Mouse (Mus musculus): Measurements from ENCODE around the gene Hc. TPM values are rescaled to one million over a fixed set of nuclear protein-coding genes. Genes with fewer than 3 reads are reported as not detected.

The Hc gene
- polyA plus RNA-seq, 1 experiment from 2014 or later: 1.1 TPM

- 83% methylated on average over 1 of the region's 1 CpGs for WGBS
- Histone ChIP-seq H3K4me2 (ENCODE audit: low read length) (no peak overlapping the region), H3K9me3 (replicated peaks; ENCODE audit: control insufficient read depth, low read length, poor library complexity, severe bottlenecking) (no peaks in the 10 kb centered on the region), H3K27me3 (ENCODE audit: control insufficient read depth, insufficient read depth, low read depth, low read length) (no peaks in the 10 kb centered on the region), H3K36me3 (ENCODE audit: control insufficient read depth, insufficient read depth, low read length) (no peaks in the 10 kb centered on the region), H3K27ac (ENCODE audit: low read length) (no peak overlapping the region), H3K4me1 (ENCODE audit: control insufficient read depth, insufficient read depth, low read length) (peaks cover 16% of the 10 kb centered on the region), H3K4me3 (ENCODE audit: low read depth, low read length) (no peak overlapping the region), H3K9ac (ENCODE audit: low read depth, low read length) (no peak overlapping the region)
- ATAC-seq: no peak
These were observed 71.5 kb downstream of the Hc start for GRCm38 (mm10) chr2:34989749-34990148.

GRCm38 (mm10) chr2:34987595-34987994 lies 73.6 kb downstream of the Hc start:
- Histone ChIP-seq H3K36me3 (ENCODE audit: control insufficient read depth, insufficient read depth, low read length) (no peaks in the 10 kb centered on the region), H3K27ac (ENCODE audit: low read length) (no peak overlapping the region), H3K9me3 (replicated peaks; ENCODE audit: control insufficient read depth, low read length, poor library complexity, severe bottlenecking) (no peaks in the 10 kb centered on the region), H3K4me3 (ENCODE audit: low read depth, low read length) (no peak overlapping the region), H3K27me3 (ENCODE audit: control insufficient read depth, insufficient read depth, low read depth, low read length) (no peaks in the 10 kb centered on the region), H3K4me2 (ENCODE audit: low read length) (no peak overlapping the region), H3K9ac (ENCODE audit: low read depth, low read length) (no peak overlapping the region), H3K4me1 (ENCODE audit: control insufficient read depth, insufficient read depth, low read length) (peaks cover 1% of the 10 kb centered on the region)
- 83% methylated on average over 1 of the region's 1 CpGs for WGBS
- ATAC-seq: no peak

- no peaks in the 10 kb centered on the region for H3K4me1 ChIP-seq (ENCODE audit: control insufficient read depth, insufficient read depth, low read length)
- no peak overlapping the region for H3K27ac ChIP-seq (ENCODE audit: low read length)
- H3K9me3 ChIP-seq (replicated peaks; ENCODE audit: control insufficient read depth, low read length, poor library complexity, severe bottlenecking): no peaks in the 10 kb centered on the region
- 83% methylated on average over 8 of the region's 8 CpGs for WGBS
- H3K4me2 ChIP-seq (ENCODE audit: low read length): no peak overlapping the region
- no peak overlapping the region for H3K4me3 ChIP-seq (ENCODE audit: low read depth, low read length)
- no peaks in the 10 kb centered on the region for H3K36me3 ChIP-seq (ENCODE audit: control insufficient read depth, insufficient read depth, low read length)
- no peak for ATAC-seq
- no peak overlapping the region for H3K9ac ChIP-seq (ENCODE audit: low read depth, low read length)
- H3K27me3 ChIP-seq (ENCODE audit: control insufficient read depth, insufficient read depth, low read depth, low read length): no peaks in the 10 kb centered on the region
These were observed 76.4 kb downstream of the Hc start for GRCm38 (mm10) chr2:34984885-34985284.

GRCm38 (mm10) chr2:34982906-34983698 lies 78.1 kb downstream of the Hc start:
- H3K4me1 ChIP-seq (ENCODE audit: control insufficient read depth, insufficient read depth, low read length): no peaks in the 10 kb centered on the region
- 71% methylated on average over 11 of the region's 11 CpGs for WGBS
- no peaks in the 10 kb centered on the region for H3K27me3 ChIP-seq (ENCODE audit: control insufficient read depth, insufficient read depth, low read depth, low read length)
- H3K4me2 ChIP-seq (ENCODE audit: low read length): no peak overlapping the region
- H3K9ac ChIP-seq (ENCODE audit: low read depth, low read length): no peak overlapping the region
- H3K27ac ChIP-seq (ENCODE audit: low read length): no peak overlapping the region
- H3K9me3 ChIP-seq (replicated peaks; ENCODE audit: control insufficient read depth, low read length, poor library complexity, severe bottlenecking): no peaks in the 10 kb centered on the region
- no peaks in the 10 kb centered on the region for H3K36me3 ChIP-seq (ENCODE audit: control insufficient read depth, insufficient read depth, low read length)
- H3K4me3 ChIP-seq (ENCODE audit: low read depth, low read length): no peak overlapping the region
- no peak for ATAC-seq

GRCm38 (mm10) chr2:34982096-34982724 lies 79.0 kb downstream of the Hc start:
- Histone ChIP-seq H3K4me2 (ENCODE audit: low read length) (no peak overlapping the region), H3K4me3 (ENCODE audit: low read depth, low read length) (no peak overlapping the region), H3K27me3 (ENCODE audit: control insufficient read depth, insufficient read depth, low read depth, low read length) (no peaks in the 10 kb centered on the region), H3K4me1 (ENCODE audit: control insufficient read depth, insufficient read depth, low read length) (no peaks in the 10 kb centered on the region), H3K36me3 (ENCODE audit: control insufficient read depth, insufficient read depth, low read length) (no peaks in the 10 kb centered on the region), H3K27ac (ENCODE audit: low read length) (no peak overlapping the region), H3K9me3 (replicated peaks; ENCODE audit: control insufficient read depth, low read length, poor library complexity, severe bottlenecking) (no peaks in the 10 kb centered on the region), H3K9ac (ENCODE audit: low read depth, low read length) (no peak overlapping the region)
- WGBS: 50% methylated on average over 14 of the region's 14 CpGs
- ATAC-seq: no peak

GRCm38 (mm10) chr2:34979459-34980011 lies 81.7 kb downstream of the Hc start:
- H3K27ac ChIP-seq (ENCODE audit: low read length): no peak overlapping the region
- H3K9me3 ChIP-seq (replicated peaks; ENCODE audit: control insufficient read depth, low read length, poor library complexity, severe bottlenecking): no peaks in the 10 kb centered on the region
- H3K4me3 ChIP-seq (ENCODE audit: low read depth, low read length): no peak overlapping the region
- no peak overlapping the region for H3K9ac ChIP-seq (ENCODE audit: low read depth, low read length)
- no peaks in the 10 kb centered on the region for H3K36me3 ChIP-seq (ENCODE audit: control insufficient read depth, insufficient read depth, low read length)
- H3K4me2 ChIP-seq (ENCODE audit: low read length): no peak overlapping the region
- 77% methylated on average over 3 of the region's 3 CpGs for WGBS
- no peak for ATAC-seq
- no peaks in the 10 kb centered on the region for H3K27me3 ChIP-seq (ENCODE audit: control insufficient read depth, insufficient read depth, low read depth, low read length)
- no peaks in the 10 kb centered on the region for H3K4me1 ChIP-seq (ENCODE audit: control insufficient read depth, insufficient read depth, low read length)

- Histone ChIP-seq H3K4me3 (ENCODE audit: low read depth, low read length) (no peak overlapping the region), H3K4me2 (ENCODE audit: low read length) (no peak overlapping the region), H3K27ac (ENCODE audit: low read length) (no peak overlapping the region), H3K36me3 (ENCODE audit: control insufficient read depth, insufficient read depth, low read length) (no peaks in the 10 kb centered on the region), H3K9ac (ENCODE audit: low read depth, low read length) (no peak overlapping the region), H3K4me1 (ENCODE audit: control insufficient read depth, insufficient read depth, low read length) (no peaks in the 10 kb centered on the region), H3K27me3 (ENCODE audit: control insufficient read depth, insufficient read depth, low read depth, low read length) (no peaks in the 10 kb centered on the region), H3K9me3 (replicated peaks; ENCODE audit: control insufficient read depth, low read length, poor library complexity, severe bottlenecking) (no peaks in the 10 kb centered on the region)
- no peak for ATAC-seq
- WGBS: 98% methylated on average over 2 of the region's 2 CpGs
These were observed 83.0 kb downstream of the Hc start for GRCm38 (mm10) chr2:34978226-34978625.

GRCm38 (mm10) chr2:34976945-34977658 lies 84.1 kb downstream of the Hc start:
- Histone ChIP-seq H3K4me2 (ENCODE audit: low read length) (no peak overlapping the region), H3K27me3 (ENCODE audit: control insufficient read depth, insufficient read depth, low read depth, low read length) (no peaks in the 10 kb centered on the region), H3K9ac (ENCODE audit: low read depth, low read length) (no peak overlapping the region), H3K4me3 (ENCODE audit: low read depth, low read length) (no peak overlapping the region), H3K36me3 (ENCODE audit: control insufficient read depth, insufficient read depth, low read length) (no peaks in the 10 kb centered on the region), H3K27ac (ENCODE audit: low read length) (no peak overlapping the region), H3K4me1 (ENCODE audit: control insufficient read depth, insufficient read depth, low read length) (no peaks in the 10 kb centered on the region), H3K9me3 (replicated peaks; ENCODE audit: control insufficient read depth, low read length, poor library complexity, severe bottlenecking) (no peaks in the 10 kb centered on the region)
- ATAC-seq: no peak
- WGBS: 86% methylated on average over 8 of the region's 8 CpGs

GRCm38 (mm10) chr2:34976447-34976846 lies 84.8 kb downstream of the Hc start:
- no peak overlapping the region for H3K27ac ChIP-seq (ENCODE audit: low read length)
- H3K4me3 ChIP-seq (ENCODE audit: low read depth, low read length): no peak overlapping the region
- H3K9me3 ChIP-seq (replicated peaks; ENCODE audit: control insufficient read depth, low read length, poor library complexity, severe bottlenecking): no peaks in the 10 kb centered on the region
- no peak overlapping the region for H3K4me2 ChIP-seq (ENCODE audit: low read length)
- 94% methylated on average over 6 of the region's 6 CpGs for WGBS
- H3K9ac ChIP-seq (ENCODE audit: low read depth, low read length): no peak overlapping the region
- H3K27me3 ChIP-seq (ENCODE audit: control insufficient read depth, insufficient read depth, low read depth, low read length): no peaks in the 10 kb centered on the region
- H3K36me3 ChIP-seq (ENCODE audit: control insufficient read depth, insufficient read depth, low read length): no peaks in the 10 kb centered on the region
- ATAC-seq: no peak
- H3K4me1 ChIP-seq (ENCODE audit: control insufficient read depth, insufficient read depth, low read length): no peaks in the 10 kb centered on the region
